Mouse (Mus musculus): Measurements from ENCODE around the gene Olfr455. TPM values are rescaled to one million over a fixed set of nuclear protein-coding genes. Genes with fewer than 3 reads are reported as not detected.
A peak's percentile ranks its signal among the peaks of the same experiment; 100 is the strongest.

Olfr455 gene
- polyA plus RNA-seq, 2 experiments, result not detected

- Histone ChIP-seq H3K27me3 (ENCODE audit: control insufficient read depth, insufficient read depth, low read length) (no peaks in the 10 kb centered on the region), H3K9me3 (ENCODE audit: control insufficient read depth, low read length) (no peaks in the 10 kb centered on the region), H3K4me3 (replicated peaks; ENCODE audit: low read length) (no peak overlapping the region), H3K9ac (ENCODE audit: low read depth, low read length, severe bottlenecking) (no peak overlapping the region), H3K36me3 (ENCODE audit: control insufficient read depth, insufficient read depth, low read length) (no peaks in the 10 kb centered on the region), H3K4me2 (replicated peaks; ENCODE audit: low read depth, low read length, severe bottlenecking) (no peak overlapping the region), H3K4me1 (ENCODE audit: control insufficient read depth, insufficient read depth, low read length) (no peaks in the 10 kb centered on the region), H3K27ac (replicated peaks; ENCODE audit: low read depth, low read length) (no peak overlapping the region)
- TF ChIP-seq POLR2A (IDR thresholded peaks at IDR 0.05; ENCODE audit: borderline replicate concordance, extremely low read depth, insufficient read depth, insufficient read length), result no peak
- no peak for DNase-seq (ENCODE audit: low spot score)
- no peak for ATAC-seq (ENCODE audit: low FRiP score, low read depth)
- WGBS, result 95% methylated on average over 14 of the region's 14 CpGs
Observed at GRCm38 (mm10) chr6:42558641-42559040, 11.3 kb upstream of the Olfr455 start.

GRCm38 (mm10) chr6:42546180-42546579 lies 1.2 kb downstream of the Olfr455 start:
- TF ChIP-seq POLR2A (IDR thresholded peaks at IDR 0.05; ENCODE audit: borderline replicate concordance, extremely low read depth, insufficient read depth, insufficient read length), result no peak
- H3K27me3 ChIP-seq (ENCODE audit: control insufficient read depth, insufficient read depth, low read length), result no peaks in the 10 kb centered on the region
- WGBS, result 82% methylated on average over 2 of the region's 2 CpGs
- DNase-seq (ENCODE audit: low spot score), result no peak
- H3K36me3 ChIP-seq (ENCODE audit: control insufficient read depth, insufficient read depth, low read length), result no peaks in the 10 kb centered on the region
- no peak overlapping the region for H3K27ac ChIP-seq (replicated peaks; ENCODE audit: low read depth, low read length)
- H3K4me3 ChIP-seq (replicated peaks; ENCODE audit: low read length), result no peak overlapping the region
- ATAC-seq (ENCODE audit: low FRiP score, low read depth), result no peak
- no peaks in the 10 kb centered on the region for H3K4me1 ChIP-seq (ENCODE audit: control insufficient read depth, insufficient read depth, low read length)
- no peak overlapping the region for H3K4me2 ChIP-seq (replicated peaks; ENCODE audit: low read depth, low read length, severe bottlenecking)
- no peak overlapping the region for H3K9ac ChIP-seq (ENCODE audit: low read depth, low read length, severe bottlenecking)
- no peaks in the 10 kb centered on the region for H3K9me3 ChIP-seq (ENCODE audit: control insufficient read depth, low read length)

- ATAC-seq (ENCODE audit: low FRiP score, low read depth) (no peak), DNase-seq (ENCODE audit: low spot score) (peak; percentile 27)
- Histone ChIP-seq H3K4me3 (replicated peaks; ENCODE audit: low read length) (no peak overlapping the region), H3K36me3 (ENCODE audit: control insufficient read depth, insufficient read depth, low read length) (no peaks in the 10 kb centered on the region), H3K27me3 (ENCODE audit: control insufficient read depth, insufficient read depth, low read length) (no peaks in the 10 kb centered on the region), H3K9ac (ENCODE audit: low read depth, low read length, severe bottlenecking) (no peak overlapping the region), H3K4me1 (ENCODE audit: control insufficient read depth, insufficient read depth, low read length) (no peaks in the 10 kb centered on the region), H3K9me3 (ENCODE audit: control insufficient read depth, low read length) (no peaks in the 10 kb centered on the region), H3K4me2 (replicated peaks; ENCODE audit: low read depth, low read length, severe bottlenecking) (no peak overlapping the region), H3K27ac (replicated peaks; ENCODE audit: low read depth, low read length) (no peak overlapping the region)
- no peak for TF ChIP-seq POLR2A (IDR thresholded peaks at IDR 0.05; ENCODE audit: borderline replicate concordance, extremely low read depth, insufficient read depth, insufficient read length)
- 43% methylated on average over 2 of the region's 2 CpGs for WGBS
Observed at GRCm38 (mm10) chr6:42545451-42545885, 1.9 kb downstream of the Olfr455 start.

- Histone ChIP-seq H3K4me3 (replicated peaks; ENCODE audit: low read length) (no peak overlapping the region), H3K27me3 (ENCODE audit: control insufficient read depth, insufficient read depth, low read length) (no peaks in the 10 kb centered on the region), H3K4me1 (ENCODE audit: control insufficient read depth, insufficient read depth, low read length) (no peaks in the 10 kb centered on the region), H3K9ac (ENCODE audit: low read depth, low read length, severe bottlenecking) (no peak overlapping the region), H3K36me3 (ENCODE audit: control insufficient read depth, insufficient read depth, low read length) (no peaks in the 10 kb centered on the region), H3K4me2 (replicated peaks; ENCODE audit: low read depth, low read length, severe bottlenecking) (no peak overlapping the region), H3K27ac (replicated peaks; ENCODE audit: low read depth, low read length) (no peak overlapping the region), H3K9me3 (ENCODE audit: control insufficient read depth, low read length) (no peaks in the 10 kb centered on the region)
- 35% methylated on average over 1 of the region's 1 CpGs for WGBS
- no peak for ATAC-seq (ENCODE audit: low FRiP score, low read depth)
- TF ChIP-seq POLR2A (IDR thresholded peaks at IDR 0.05; ENCODE audit: borderline replicate concordance, extremely low read depth, insufficient read depth, insufficient read length), result no peak
- no peak for DNase-seq (ENCODE audit: low spot score)
Observed at GRCm38 (mm10) chr6:42544846-42545245, 2.5 kb downstream of the Olfr455 start.

- Histone ChIP-seq H3K36me3 (ENCODE audit: control insufficient read depth, insufficient read depth, low read length) (no peaks in the 10 kb centered on the region), H3K9ac (ENCODE audit: low read depth, low read length, severe bottlenecking) (no peak overlapping the region), H3K4me1 (ENCODE audit: control insufficient read depth, insufficient read depth, low read length) (no peaks in the 10 kb centered on the region), H3K27me3 (ENCODE audit: control insufficient read depth, insufficient read depth, low read length) (no peaks in the 10 kb centered on the region), H3K27ac (replicated peaks; ENCODE audit: low read depth, low read length) (no peak overlapping the region), H3K4me2 (replicated peaks; ENCODE audit: low read depth, low read length, severe bottlenecking) (no peak overlapping the region), H3K9me3 (ENCODE audit: control insufficient read depth, low read length) (no peaks in the 10 kb centered on the region), H3K4me3 (replicated peaks; ENCODE audit: low read length) (no peak overlapping the region)
- WGBS, result 50% methylated on average over 4 of the region's 4 CpGs
- DNase-seq (ENCODE audit: low spot score) (no peak), ATAC-seq (ENCODE audit: low FRiP score, low read depth) (no peak)
- no peak for TF ChIP-seq POLR2A (IDR thresholded peaks at IDR 0.05; ENCODE audit: borderline replicate concordance, extremely low read depth, insufficient read depth, insufficient read length)
Observed at GRCm38 (mm10) chr6:42542036-42543031, 5.1 kb downstream of the Olfr455 start.
